ENCODE assay signal across 26 mouse cellular contexts in the genomic region with DNA sequence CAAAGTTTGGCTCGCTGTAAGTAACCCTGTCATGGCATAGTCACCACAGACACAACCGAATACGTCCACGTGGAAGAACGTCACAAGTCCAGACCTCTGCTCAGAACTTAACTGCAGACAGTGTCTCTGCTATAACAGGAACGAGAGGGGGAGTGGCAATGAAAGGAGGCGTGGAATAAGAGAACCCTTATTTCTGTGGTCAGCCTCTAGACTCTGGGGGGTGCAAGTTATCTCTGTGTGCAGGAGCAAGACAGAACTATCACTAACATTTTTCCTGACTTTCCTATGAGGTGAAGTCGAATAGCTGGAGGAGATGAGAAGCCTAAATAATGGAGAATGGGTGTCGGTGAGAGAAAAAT. TPM values are rescaled to one million over a fixed set of nuclear protein-coding genes. Genes with fewer than 3 reads are reported as not detected.
DNase-seq lines count a peak whose midpoint lies in the region; ATAC-seq and TF ChIP-seq lines count a peak whose summit lies in the region.
"Had no signal": no experiment of that assay in that cellular context is flagged by ENCODE, and none has a peak within 500 bp of the region (broad histone marks: within the 10 kb centered on the region; RNA-seq: fewer than 3 reads in every experiment).

No protein-coding gene starts in this region.

- peaks cover 35% of the 10 kb centered on the region for H3K4me1 ChIP-seq in liver, adult 2 months (ENCODE audit: control insufficient read depth, insufficient read depth, low read length)
- peaks cover 31% of the 10 kb centered on the region for H3K4me1 ChIP-seq in liver, embryonic 13.5 days (replicated peaks)
- H3K4me1 ChIP-seq: midbrain, embryonic 13.5 days; neural tube, embryonic 13.5 days had no signal

- no peak for TF ChIP-seq CTCF in liver, adult 2 months (IDR thresholded peaks at IDR 0.05; ENCODE audit: low read depth, low read length)

- no peak overlapping the region for H3K4me3 ChIP-seq in liver, adult 2 months (ENCODE audit: insufficient read depth, low read depth, low read length)
- no peak overlapping the region for H3K4me3 ChIP-seq in liver, embryonic 13.5 days (replicated peaks)
- H3K4me3 ChIP-seq: erythroblast, embryonic 14.5 days; gastrocnemius, adult 2 months; heart, adult 2 months; heart, embryonic 13.5 days; midbrain, embryonic 13.5 days; neural tube, embryonic 13.5 days had no signal

- no peak overlapping the region for H3K4me2 ChIP-seq in liver, embryonic 13.5 days
- H3K4me2 ChIP-seq: heart, embryonic 13.5 days; hindbrain, embryonic 14.5 days; midbrain, embryonic 13.5 days; neural tube, embryonic 13.5 days had no signal

- H3K9me3 ChIP-seq in liver, embryonic 13.5 days (replicated peaks) = no peaks in the 10 kb centered on the region
- H3K9me3 ChIP-seq: heart, embryonic 13.5 days; megakaryocyte, embryonic 14.5 days; midbrain, embryonic 13.5 days; neural tube, embryonic 13.5 days had no signal

- H3K27ac ChIP-seq in liver, adult 2 months (replicated peaks; ENCODE audit: insufficient read depth, low read depth, low read length) = peak overlapping the region; percentile 96
- no peak overlapping the region for H3K27ac ChIP-seq in liver, embryonic 13.5 days
- H3K27ac ChIP-seq: gastrocnemius, adult 2 months; heart, adult 2 months; hindbrain, embryonic 14.5 days; liver, embryonic 14.5 days; midbrain, embryonic 13.5 days; neural tube, embryonic 13.5 days had no signal

- peaks cover 31% of the 10 kb centered on the region for H3K79me2 ChIP-seq in liver, adult 2 months (ENCODE audit: control insufficient read depth, insufficient read depth, low read length)

- H3K36me3 ChIP-seq in liver, adult 2 months (ENCODE audit: control insufficient read depth, insufficient read depth, low read length) = peaks cover 27% of the 10 kb centered on the region
- peaks cover 35% of the 10 kb centered on the region for H3K36me3 ChIP-seq in liver, embryonic 13.5 days
- H3K36me3 ChIP-seq: G1E; midbrain, embryonic 13.5 days; neural tube, embryonic 13.5 days had no signal

- whole genome bisulfite sequencing in liver, adult 2 months = 33% methylated on average over 9 of the region's 9 CpGs
- 59% methylated on average over 9 of the region's 9 CpGs for WGBS in liver, embryonic 13.5 days (ENCODE audit: insufficient replicate concordance)

- no peaks in the 10 kb centered on the region for H3K27me3 ChIP-seq in liver, adult 2 months (ENCODE audit: control insufficient read depth, insufficient read depth, low read length)
- H3K27me3 ChIP-seq in liver, embryonic 13.5 days = no peaks in the 10 kb centered on the region
- H3K27me3 ChIP-seq: heart, embryonic 13.5 days; megakaryocyte, embryonic 14.5 days; midbrain, embryonic 13.5 days; neural tube, embryonic 13.5 days had no signal

- peak overlapping the region; percentile 61 for H3K9ac ChIP-seq in liver, adult 2 months (ENCODE audit: low read depth, low read length)
- no peak overlapping the region for H3K9ac ChIP-seq in liver, embryonic 13.5 days
- H3K9ac ChIP-seq: heart, embryonic 13.5 days; hindbrain, embryonic 14.5 days; liver, embryonic 14.5 days; midbrain, embryonic 13.5 days; neural tube, embryonic 13.5 days had no signal

- DNase-seq in kidney, adult 18-20 months = peak; percentile 43
- no peak for DNase-seq in kidney, postnatal 10 days
- no peak for DNase-seq in liver, adult 2 months (ENCODE audit: extremely low read depth, low read depth, low spot score)
- DNase-seq in liver = no peak
- no peak for DNase-seq in liver, embryonic 13.5 days
- no peak for DNase-seq in layer of hippocampus, adult 11-12 months (ENCODE audit: low spot score)
- DNase-seq in adrenal gland, adult 8-10 months = no peak
- DNase-seq: adrenal gland, postnatal 10 days; cerebellum, adult 11 months; cerebellum, adult 9-10 months; gastrocnemius, adult 2 months; gastrocnemius, postnatal 36 days; heart, adult 2 months; heart, postnatal 10 days; lung, postnatal 36 days; thymus, postnatal 14 days had no signal

- TF ChIP-seq POLR2A in liver, adult 2 months (IDR thresholded peaks at IDR 0.05; ENCODE audit: extremely low read depth, insufficient read depth, low read length) = no peak

- peak; percentile 19; the same call in 1 of the 2 replicates for ATAC-seq in liver, embryonic 13.5 days (ENCODE audit: low read depth)
- peak; percentile 64 for ATAC-seq in megakaryocyte-erythroid progenitor cell, adult 5-6 weeks (replicated peaks; ENCODE audit: low FRiP score, low TSS enrichment, poor library complexity, severe bottlenecking)
- ATAC-seq: forebrain, embryonic 16.5 days; midbrain, embryonic 13.5 days had no signal

RNA-seq across cellular contexts. Expression of gene Dap, which starts 12.4 kb away (rescaled TPM):
- 53.6 and 63.8 TPM in 2 replicates for total RNA-seq in liver, adult 2 months (2014; rRNA removed)
- polyA plus RNA-seq in liver, adult 2 months (2012; rRNA removed) = 156 and 257 TPM in 2 replicates
- 40.4 and 46.6 TPM in 2 replicates for polyA plus RNA-seq in liver, embryonic 13.5 days (2015; fragmentation: Nextera tagmentation; extraction: Ambion mirVana)
- total RNA-seq in megakaryocyte-erythroid progenitor cell, adult 5-6 weeks (2014; fragmentation: Nextera tagmentation) = 59.5 and 59.6 TPM in 2 replicates
- 59.5 and 64.0 TPM in 2 replicates for total RNA-seq in megakaryocyte-erythroid progenitor cell, adult 5-6 weeks (2017)
- total RNA-seq in adrenal gland, adult 8-10 months (2022) = 100 to 1,000 TPM in 2 of 4 experiments, 10 to 100 TPM in 2; 92.0 to 108 (median 97.8) TPM
